Mouse (Mus musculus) CD4-positive, CD25-positive, alpha-beta regulatory T cell, adult 2 months (primary cell): Measurements from ENCODE around the gene Cit.

Experiments
- DNase-seq: peaks from one replicate; pipeline ENCODE4 v3.0.0-alpha.2; 2012; ENCODE audit warnings: low read depth, low spot score

The Cit gene

DNA sequence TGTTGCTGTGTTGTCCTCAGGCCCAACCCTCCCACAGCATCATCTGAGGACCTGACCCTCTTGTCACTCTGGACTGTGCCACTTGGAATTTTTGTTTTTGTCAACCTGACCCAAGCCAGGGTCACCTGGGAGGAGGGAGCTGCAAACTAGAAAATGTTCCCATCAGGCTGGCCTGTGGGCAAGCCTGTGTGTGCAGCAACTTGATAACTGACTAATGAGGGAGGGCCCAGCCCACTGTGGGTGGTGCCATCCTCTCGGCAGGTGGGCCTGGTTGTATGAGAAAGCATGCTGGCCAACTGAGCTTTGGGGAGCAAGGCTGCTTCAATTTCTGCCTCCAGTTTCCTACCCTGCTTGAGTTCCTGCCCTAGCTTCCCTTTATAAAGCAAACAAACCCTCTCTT, 113.3 kb downstream of the Cit start:
- no peak for DNase-seq

DNA sequence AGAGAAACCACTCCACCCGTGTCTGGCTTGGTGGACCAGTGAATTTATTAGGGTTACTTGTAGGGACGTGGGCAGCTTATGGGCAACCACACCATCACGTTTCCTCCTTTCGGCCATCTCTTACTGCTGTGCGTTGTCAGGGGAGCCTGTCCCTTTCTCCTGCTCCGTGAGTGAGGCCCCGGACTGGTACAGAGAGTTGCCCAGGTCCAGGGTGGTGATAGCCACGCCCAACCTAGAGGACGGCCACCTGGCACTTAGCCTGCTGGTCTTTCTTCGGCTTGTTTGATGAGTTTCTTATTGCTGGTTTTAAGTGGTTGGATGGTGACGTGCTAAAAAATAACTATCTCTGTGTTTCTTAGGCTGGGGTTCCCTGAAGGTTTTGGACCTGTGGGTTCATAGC, 113.7 kb downstream of the Cit start:
- no peak for DNase-seq

DNA sequence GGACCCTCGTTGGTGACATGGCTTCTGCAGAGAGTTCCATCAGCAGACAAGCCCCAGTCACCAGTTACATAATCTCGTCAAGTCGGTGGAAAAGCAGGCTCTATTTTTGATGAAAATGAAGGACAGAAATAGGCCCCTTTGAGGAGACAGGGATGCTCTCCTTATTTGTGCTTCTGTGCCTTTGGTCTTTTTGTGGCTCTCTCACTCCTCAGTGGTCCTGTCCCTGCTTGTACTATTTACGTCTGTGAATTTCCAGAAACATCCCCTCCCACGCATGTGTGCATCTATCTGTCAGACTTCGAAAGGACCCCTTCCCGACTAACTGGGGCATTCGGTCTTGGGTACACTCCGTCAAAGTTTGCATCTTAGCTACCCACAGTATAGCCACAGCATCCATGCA, 116.7 kb downstream of the Cit start:
- DNase-seq = no peak

DNA sequence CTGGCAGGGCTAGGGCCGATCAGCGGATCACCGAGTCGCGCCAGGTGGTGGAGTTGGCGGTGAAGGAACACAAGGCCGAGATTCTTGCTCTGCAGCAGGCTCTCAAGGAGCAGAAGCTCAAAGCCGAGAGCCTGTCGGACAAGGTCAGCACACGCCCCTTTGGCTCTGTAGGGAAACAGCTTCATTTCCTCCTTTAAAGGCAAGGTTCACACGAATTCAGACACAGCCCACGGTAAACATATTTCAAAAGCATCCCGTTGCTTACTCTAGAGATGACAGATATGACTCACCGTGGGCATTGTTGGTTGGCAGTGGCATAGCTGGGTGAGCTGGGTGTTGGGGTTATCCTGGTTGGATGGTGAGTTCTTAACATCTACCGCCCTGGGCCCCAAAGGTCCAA, 126.2 kb downstream of the Cit start:
- DNase-seq = no peak

DNA sequence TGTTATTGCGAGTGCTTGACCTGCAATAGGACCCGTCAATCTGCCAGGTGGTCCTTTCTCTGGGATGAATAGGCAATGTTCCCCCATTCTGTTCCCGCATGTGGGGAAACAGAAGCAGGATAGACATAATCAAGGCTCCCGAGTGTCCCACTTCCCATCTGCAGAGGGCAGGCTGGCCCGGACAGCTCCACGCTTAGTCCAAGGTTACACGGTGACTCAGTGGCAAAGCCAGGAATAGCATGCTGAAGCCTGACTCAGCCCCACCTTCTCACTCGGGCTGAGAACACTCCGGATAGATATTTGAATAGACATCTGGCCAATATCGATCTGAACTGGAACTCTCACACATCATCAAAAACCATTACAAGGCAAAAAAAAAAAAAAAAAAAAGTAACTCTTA, 130.6 kb downstream of the Cit start:
- no peak for DNase-seq

DNA sequence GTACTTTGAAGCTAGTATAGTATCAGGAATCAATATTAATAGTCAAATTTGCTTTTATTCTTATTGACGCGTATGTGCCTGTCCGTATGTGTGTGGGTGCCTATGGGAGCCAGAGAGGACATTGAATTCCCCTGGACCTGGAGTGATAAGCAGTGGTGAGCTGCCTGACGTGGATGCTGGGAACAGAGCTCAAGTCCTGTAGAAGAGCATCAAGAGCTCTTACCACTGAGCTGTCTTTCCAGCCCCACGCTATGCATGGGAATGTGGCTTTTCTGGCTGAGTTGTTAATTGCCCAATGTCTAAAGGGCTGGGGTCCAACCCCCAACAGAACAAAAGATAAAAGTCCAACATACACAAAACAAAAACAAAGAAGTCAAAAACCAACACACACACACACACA, 131.4 kb downstream of the Cit start:
- no peak for DNase-seq

DNA sequence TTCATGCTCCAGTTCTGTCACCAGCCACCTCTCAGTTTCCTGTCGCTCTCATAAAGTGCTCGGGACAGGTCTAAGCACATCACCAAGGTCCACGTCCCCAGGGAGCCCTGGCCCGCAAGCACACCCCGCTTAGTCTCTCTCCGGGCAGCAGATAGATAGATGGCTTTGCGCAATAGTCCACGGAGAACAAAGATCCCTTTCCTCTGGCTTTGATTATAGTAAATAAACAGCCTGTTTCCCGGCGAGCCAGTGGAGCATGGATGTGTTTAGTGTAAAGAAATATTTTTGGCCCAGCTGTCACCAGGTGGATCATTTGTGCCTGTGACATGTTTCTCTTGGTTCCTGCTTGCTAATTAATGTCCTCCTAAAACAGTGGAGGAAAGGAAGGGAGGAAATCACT, 132.2 kb downstream of the Cit start:
- no peak for DNase-seq

DNA sequence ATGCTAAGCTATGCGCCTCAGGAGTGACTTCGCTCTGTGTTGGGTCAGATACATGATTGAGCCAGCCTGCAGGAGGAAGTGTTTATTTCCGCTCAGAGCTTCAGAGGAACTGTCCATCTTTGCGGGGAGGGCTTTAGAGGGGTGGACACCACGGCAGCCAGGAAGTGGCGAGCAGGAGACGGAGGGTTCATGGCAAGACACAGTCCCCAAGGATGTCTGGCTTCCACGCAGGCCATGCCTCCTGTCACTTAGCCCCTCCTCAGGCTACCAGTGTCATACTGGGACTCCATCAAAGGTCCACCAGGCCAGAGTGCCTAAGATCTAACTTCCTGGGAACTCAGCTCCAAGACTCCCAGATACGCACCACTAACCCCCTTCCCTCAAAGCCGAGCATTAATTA, 132.7 kb downstream of the Cit start:
- no peak for DNase-seq

DNA sequence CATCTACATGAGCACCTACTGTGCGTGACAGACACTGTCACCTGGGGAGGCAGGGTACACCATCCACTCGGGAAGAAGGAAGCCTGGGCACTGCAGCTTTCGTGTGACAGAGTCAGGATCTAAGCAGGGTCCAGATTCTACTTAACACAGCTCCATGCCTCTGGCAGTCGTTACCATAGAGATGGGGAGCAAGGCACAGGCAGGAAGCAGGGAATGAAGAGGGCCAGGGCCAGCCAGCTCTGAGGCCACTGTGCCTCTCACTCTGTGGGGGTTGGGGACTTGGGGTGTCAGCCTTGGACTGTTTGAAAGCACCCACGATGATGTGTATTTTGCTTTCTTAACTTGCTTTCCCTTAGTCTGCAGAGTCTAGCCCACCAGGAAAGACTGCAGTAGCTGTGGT, 133.2 kb downstream of the Cit start:
- no peak for DNase-seq

DNA sequence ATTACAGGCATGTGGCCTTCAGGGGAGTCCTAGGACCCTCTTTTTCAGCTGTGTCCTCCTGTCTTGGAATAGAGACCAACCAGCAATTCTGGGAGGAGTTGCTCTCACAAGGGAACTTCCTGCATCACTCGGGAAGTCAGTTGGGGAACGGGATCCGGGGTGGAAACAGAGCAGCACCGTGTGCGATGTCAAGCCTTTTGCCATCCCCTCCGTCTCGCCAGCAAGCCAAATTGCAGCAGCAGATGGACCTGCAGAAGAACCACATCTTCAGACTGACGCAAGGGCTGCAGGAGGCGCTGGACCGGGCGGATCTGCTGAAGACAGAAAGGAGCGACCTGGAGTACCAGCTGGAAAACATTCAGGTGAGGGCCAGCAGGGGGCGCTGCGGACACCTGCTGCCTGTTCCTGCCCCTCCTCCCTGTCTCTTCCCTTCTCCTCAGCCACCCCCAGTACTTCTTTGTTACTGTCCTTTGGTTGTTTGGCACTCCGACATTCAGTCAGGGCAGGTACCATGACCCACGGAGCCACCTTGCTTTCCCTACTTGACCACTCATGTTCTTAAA, 134.1 kb downstream of the Cit start:
- DNase-seq = peak; percentile 57

DNA sequence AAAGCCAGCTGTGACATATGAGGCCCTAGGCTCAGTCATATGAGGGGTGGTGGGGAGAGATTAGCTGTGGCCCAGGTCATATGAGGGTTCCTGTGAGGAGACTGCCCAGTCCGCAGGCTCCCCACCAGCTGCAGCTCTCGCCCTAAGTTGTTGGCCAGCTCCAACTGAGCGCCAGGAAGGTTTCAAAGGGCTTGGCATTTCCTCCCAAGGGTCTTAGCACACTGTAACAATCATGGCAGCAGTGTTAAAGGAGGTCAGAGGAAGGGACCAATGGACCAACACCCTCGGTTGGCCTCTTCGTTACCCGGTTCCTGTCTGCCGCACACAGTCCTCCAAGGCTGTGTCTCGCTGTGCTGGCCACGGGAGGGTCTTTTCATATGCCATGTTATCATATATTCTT, 135.5 kb downstream of the Cit start:
- DNase-seq = no peak

DNA sequence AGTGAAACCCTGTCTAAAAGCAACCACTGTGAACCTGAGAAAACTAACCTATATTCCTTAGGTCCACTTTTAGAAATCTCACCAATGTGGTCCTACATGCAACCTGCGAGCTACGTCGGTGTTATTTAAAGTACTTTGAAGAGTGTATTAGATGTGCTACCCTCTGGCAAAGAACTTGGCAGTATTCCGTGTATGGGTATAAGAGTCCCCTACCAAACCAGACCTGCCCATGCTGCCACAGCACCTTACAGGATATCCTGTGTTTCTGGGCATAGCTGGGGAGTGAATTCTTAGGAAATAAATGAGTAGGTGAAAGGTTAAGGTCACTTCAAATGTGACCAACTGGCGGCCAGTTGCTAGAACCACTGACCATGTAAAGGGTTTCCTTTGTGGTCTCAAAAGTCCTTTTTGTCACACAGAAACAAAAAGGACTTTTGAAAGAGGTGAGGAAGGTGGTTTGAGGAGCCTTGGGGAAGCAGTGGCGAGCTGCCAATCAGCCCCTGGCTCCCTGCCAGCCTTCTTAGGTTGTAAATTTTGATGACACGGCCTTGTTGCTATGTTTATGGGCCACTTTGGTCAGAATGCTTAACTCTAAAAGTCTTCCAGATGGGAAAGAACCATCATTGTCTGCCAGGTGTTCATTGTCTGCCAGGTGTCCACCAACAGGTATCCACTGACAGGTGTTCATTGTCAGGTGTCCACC, 137.7 kb downstream of the Cit start:
- DNase-seq = no peak

DNA sequence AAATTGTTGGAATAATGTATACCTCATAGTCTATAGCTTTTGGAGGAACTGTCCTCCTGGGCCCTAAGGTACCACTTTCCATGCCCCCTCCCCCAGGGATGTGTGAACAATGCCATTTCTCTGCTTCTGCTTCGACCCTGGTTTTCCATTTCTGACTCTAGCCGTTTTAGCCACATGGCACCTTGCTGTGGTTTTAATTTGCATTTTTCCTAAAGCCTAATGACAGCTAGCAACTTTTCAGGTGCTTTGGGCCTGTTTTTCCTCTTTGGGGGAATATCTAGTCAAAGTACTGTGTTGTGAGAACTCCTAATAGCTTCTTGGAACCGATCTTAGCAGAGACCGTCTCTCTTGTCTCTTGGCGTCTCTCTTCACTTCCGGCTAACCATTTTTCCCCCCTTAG, 139.3 kb downstream of the Cit start:
- DNase-seq = no peak

DNA sequence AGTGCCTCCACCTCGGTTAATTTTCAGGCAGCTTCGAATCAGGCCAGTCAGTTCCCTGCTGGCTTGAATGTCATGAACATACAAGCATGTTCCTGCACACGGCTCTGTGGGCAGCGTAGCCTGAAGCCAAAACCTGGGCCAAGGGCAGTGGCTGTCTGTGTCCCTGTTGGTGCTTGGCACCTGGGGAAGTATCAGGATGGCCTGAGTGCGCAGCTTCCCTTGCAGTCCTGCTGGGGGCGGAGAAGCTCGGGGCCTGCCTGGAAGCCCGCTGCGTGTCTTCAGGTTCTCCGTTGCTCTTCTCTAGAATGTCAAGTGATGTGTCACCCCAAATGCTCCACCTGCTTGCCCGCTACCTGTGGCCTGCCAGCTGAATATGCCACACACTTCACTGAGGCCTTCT, 140.0 kb downstream of the Cit start:
- no peak for DNase-seq

DNA sequence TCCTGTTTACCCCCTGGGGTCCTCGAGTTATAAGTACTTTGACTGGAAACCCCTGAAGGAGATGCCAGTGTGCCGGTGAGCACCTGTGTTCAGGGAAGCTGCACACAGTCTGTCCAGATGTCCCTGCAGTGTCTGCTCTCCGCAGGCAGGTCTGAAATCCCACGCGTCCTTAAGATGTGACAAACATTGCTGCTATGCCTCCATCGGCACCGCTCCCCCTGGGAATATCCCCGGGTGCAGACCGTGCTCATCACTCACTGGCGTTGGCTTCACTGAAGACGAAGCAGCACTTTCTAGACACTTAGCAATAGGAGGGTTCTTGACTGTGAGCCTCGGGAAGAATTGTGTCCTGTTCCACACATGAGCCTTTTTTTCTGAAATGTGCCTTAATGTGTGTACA, 142.2 kb downstream of the Cit start:
- DNase-seq = no peak

DNA sequence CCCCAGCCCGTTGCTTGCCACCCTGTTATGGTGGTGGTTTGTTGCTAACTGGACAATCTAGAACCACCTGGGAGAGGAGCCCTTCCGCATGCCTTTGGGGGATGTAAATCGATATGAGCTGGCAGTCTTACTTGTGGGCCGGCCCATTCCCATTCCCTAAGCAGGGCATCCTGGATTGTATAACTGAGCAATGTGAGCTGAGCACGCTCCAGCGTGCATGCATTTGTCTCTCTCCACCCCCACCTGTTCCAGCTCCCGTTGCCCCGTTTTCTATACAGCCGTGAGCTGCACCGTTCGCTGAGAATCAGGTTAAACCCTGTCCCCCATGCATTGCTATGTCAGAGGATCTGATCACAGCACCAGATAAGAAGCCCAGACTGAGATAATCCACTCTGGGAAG, 146.6 kb downstream of the Cit start:
- no peak for DNase-seq

DNA sequence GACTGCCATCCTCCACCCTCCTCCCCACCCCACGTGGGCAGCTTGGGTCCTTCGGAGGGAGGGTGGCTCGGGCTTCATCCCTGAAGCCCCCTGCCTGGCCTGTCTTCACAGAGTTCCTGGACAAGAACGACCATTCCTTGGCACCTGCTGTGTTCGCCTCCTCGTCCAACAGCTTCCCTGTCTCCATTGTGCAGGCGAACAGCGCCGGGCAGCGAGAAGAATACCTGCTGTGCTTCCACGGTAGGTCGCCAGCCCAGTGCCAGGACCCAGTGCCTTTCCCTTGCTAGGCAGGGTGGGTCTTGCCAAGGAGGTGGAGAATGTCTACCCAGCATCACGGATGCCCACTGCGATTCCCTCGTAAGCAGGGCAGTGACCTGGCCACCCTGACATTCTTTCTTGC, 149.0 kb downstream of the Cit start:
- no peak for DNase-seq

DNA sequence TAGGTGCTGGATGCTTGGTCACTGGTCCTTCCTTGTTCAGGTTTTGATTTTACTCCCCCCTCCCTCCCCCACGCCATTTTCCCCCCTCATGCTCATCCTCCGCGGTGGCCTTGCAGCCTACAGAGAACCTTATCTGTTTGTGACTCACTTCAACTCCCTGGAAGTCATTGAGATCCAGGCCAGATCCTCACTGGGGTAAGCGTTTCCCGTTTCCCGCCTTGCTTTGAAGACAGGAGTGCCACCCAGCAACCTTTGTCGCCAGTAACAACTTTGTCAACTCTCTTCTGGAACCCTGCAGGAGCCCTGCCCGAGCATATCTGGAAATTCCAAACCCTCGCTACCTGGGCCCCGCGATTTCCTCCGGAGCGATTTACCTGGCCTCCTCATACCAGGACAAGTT, 152.3 kb downstream of the Cit start:
- no peak for DNase-seq

DNA sequence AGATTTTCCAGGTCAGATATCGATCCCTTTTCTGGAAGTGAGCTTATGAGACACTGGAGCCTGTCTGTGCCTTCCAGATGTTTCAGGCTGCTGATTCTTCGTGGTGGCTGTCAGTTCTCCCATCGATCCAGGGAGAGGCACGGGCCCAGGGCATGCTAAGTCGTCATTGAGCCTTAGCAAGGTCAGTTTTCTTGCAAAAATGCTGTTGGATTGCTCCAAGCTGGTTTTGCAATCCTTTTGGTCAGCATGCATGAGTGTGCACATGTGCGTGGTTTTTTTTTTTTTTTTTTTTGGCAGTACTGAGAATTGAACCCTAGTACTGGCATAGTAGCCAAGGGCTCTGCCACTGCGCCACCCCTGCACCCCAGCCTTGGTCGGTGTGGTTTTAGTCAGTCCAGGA, 158.1 kb downstream of the Cit start:
- DNase-seq = no peak

DNA sequence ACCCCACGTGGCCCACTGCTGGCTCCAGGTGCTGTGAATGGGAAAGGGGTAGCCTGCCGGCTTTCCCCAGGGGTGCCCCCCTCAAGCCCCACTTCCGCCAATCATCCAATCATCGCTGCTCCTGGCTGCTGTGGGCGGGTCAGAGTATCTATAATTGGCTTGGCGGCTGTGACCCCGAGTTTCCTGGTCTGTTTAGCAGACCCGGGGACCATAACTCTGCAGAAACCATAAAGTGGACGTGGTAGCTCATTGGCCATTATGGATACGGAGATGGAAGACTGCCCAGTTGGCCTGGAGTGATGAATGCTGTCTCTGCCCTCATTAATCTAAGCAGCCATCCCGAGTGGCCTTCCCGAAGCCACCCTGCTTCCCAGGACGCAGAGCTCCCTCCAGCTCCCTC, 158.7 kb downstream of the Cit start:
- no peak for DNase-seq

DNA sequence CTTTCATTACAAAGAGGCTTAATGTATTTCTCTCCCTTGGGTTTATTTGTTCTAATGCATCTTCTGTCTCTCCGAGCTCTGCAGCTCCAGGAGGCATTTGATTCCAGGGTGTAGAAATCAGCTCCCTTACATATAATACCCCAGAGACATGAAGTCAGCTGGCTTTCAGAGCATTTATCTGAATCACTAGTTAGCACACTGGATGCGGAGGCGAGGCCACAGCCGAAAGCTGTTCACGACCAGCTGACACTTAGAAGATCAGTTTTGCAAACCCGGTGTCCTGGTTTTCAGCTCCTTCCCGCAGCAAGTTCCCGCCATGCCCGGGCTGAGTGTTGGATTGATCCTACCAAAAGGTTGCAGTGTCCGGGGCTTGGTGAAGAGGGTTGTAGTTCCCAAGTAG, 159.2 kb downstream of the Cit start:
- DNase-seq = no peak

DNA sequence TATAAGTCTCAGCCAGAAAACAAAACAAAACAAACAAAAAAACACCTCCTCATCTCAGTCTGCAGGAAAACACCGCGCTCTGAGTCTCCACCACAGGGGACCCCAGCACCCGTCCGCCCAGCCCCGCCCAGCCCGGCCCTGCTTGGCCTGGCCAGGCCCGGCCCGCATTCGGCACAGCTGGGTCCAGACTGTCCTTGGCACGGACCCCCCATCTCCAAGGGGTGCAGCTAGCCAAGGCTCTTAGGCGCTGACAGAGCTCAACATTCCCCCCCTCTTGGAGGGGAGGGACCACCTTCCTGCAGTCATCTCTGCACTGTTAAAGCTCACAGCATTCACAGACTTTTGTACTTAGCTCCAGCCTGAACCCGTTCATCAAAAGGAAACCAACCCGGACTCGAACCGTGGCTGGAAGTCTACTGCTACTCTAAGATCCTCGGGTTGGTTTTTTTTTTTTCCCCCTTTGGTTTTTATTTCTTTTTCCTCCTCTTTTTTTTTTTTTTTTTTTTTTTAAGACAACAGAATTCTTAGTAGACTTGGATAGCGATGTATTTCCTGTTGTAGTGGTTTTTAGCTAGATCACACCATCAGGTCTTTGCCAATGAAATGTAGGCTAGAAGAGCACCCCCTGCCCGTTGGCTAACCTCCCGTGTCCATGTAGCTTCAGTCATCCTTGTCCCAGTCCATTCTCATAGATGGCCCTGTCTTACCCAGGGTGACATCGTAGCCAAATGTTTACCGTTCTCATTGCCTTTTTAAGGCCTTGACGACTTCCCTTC, 161.4 kb downstream of the Cit start:
- no peak for DNase-seq

DNA sequence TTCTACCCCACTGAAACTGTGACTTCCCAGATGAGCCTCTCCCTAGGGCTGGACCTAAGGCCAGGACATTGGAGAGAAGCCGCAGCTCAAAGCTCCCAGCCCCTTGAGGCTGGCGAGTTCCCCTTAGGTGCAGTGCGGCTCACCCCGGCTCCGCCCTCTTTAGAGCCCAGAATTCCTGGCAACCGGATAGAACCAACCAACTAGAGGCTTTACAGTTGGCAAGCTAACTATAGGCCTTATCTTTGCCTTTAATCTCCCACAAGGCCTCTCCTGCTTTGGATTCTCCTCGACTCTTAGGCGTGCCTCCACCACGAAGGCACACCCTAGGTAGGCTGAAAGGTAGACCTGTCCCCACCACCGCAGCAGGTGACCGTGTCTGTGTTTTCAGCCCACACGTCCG, 162.6 kb downstream of the Cit start:
- DNase-seq = no peak
